Mouse (Mus musculus) testis, adult 2 months (tissue): ENCODE results near the gene Rtp2. TPM values are rescaled to one million over a fixed set of nuclear protein-coding genes. Genes with fewer than 3 reads are reported as not detected.
A peak's percentile ranks its signal among the peaks of the same experiment; 100 is the strongest.

Source experiments
- H3K27ac ChIP-seq: fragments of 200-500 bp; 2 replicates; pipeline ENCODE4 v1.5.1; 2012; ENCODE audit warnings: low read depth, low read length; ENCODE audit not compliant: control insufficient read depth, insufficient read depth
- H3K27me3 ChIP-seq: fragments of 200-500 bp; 2 replicates; pipeline ENCODE4 v1.6.1; 2012; ENCODE audit warnings: mild to moderate bottlenecking, low read length, moderate library complexity; ENCODE audit not compliant: control insufficient read depth, insufficient read depth
- H3K36me3 ChIP-seq: fragments of 200-500 bp; 2 replicates; pipeline ENCODE4 v1.6.1; 2012; ENCODE audit warnings: mild to moderate bottlenecking, low read length; ENCODE audit not compliant: control insufficient read depth, insufficient read depth
- H3K4me1 ChIP-seq: fragments of 200-500 bp; 2 replicates; pipeline ENCODE4 v1.6.1; 2012; ENCODE audit warnings: low read length; ENCODE audit not compliant: control insufficient read depth, insufficient read depth
- H3K4me3 ChIP-seq: fragments of 200-500 bp; 2 replicates; pipeline ENCODE4 v1.5.1; 2012; ENCODE audit warnings: low read depth, mild to moderate bottlenecking, low read length, moderate library complexity, mixed read lengths; ENCODE audit not compliant: control insufficient read depth
- CTCF ChIP-seq: fragments of 200-500 bp; IDR thresholded peaks from 2 replicates; pipeline ENCODE4 v1.5.1; 2012; ENCODE audit warnings: low read depth, mild to moderate bottlenecking, inconsistent platforms, low read length, moderate library complexity; ENCODE audit not compliant: control insufficient read depth, insufficient read depth, insufficient replicate concordance
- POLR2A ChIP-seq: fragments of 200-500 bp; IDR thresholded peaks from 2 replicates; pipeline ENCODE4 v1.6.1; 2012; ENCODE audit warnings: low read depth, mild to moderate bottlenecking, inconsistent platforms, low read length, moderate library complexity; ENCODE audit not compliant: control insufficient read depth
- polyA plus RNA-seq: library from polyadenylated mRNA; depleted of rRNA; stranded (reverse); fragments of >200 nt; gene quantifications from 2 replicates; pipeline ENCODE4 v1.2.3, GENCODE M21; 2012

Rtp2 gene
- polyA plus RNA-seq, 1 experiment, result 0.20 TPM

DNA sequence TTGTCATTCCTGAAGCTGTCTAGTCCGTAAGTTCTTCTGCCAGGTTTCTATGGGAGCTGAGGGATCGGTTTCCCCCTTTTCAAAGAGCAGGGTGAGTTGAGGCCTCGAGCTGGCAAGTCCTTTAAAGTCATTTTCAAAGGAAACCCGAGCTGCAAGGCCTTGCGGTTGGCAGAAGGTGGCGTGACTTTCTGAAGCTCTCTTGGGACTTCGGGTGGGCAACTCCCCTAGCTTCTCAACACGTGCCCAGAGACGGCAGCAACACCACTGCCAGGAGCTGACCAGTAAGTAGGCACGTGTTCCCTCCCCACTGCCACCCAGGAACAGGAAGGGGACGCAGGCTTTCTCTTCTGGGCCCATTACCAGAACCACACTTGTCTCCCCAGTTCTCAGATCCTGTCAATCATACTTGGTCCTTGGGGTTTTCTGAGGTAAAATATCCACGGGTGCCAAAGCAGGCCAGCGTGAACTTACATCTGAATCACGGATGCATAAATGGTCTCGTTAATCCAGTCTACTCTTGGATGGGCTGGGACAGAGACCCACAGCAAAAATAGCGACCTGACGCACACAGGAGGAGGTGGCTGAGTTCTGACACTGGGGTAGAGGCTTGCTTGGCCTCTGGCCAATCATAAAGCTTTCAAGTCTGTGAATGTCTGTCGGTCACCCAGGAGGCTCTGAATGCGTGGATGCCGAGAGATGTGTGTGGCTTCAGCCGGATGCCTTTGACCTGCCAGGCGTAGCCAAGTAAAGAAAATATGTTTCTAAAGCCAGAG is 31.9 kb upstream of the Rtp2 start:
- no peak overlapping the region for H3K4me3 ChIP-seq
- no peak for TF ChIP-seq CTCF
- TF ChIP-seq POLR2A, result no peak
- H3K36me3 ChIP-seq, result no peaks in the 10 kb centered on the region
- peaks cover 6% of the 10 kb centered on the region for H3K4me1 ChIP-seq
- H3K27me3 ChIP-seq, result no peaks in the 10 kb centered on the region
- H3K27ac ChIP-seq, result no peak overlapping the region

DNA sequence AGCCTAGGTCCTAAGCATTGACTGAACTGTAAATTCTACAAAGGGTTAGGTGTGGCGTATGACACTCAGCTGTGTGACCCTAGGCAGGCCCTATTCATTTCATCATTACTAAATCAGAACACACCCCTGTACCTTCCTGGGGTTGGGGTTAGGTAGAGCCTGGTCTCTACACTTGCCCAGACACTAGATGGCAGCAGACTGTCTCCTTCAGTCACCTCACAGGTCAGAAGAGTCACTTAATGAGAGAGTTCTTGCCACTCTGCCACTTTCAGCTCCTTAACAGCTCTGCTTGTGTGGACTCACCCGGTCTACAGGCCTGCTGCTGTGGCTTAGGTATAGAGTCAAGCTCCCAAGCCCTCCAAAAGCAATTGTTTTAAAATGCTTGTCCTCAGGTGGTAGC is 30.2 kb upstream of the Rtp2 start:
- H3K27me3 ChIP-seq, result no peaks in the 10 kb centered on the region
- TF ChIP-seq CTCF, result no peak
- TF ChIP-seq POLR2A, result no peak
- H3K27ac ChIP-seq, result no peak overlapping the region
- H3K36me3 ChIP-seq, result no peaks in the 10 kb centered on the region
- no peak overlapping the region; the same call in 1 of the 2 replicates for H3K4me3 ChIP-seq
- no peaks in the 10 kb centered on the region for H3K4me1 ChIP-seq

DNA sequence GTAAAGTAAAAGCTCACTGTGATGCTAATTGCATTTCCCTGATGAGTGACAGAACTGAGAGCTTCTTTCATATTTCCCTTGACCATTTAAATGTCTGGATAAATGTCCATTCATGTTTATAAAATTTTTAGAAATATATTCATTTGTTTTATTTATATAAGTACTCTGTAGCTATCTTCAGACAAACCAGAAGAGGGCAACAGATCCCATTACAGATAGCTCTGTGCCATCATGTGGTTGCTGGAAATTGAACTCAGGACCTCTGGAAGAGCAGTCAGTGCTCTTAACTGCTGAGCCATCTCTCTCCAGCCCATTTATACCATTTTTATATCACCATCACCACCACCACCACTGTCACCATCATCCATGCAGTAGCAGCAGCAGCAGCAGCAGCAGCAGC is 26.7 kb upstream of the Rtp2 start:
- TF ChIP-seq POLR2A (no peak), CTCF (no peak)
- no peak overlapping the region for H3K4me3 ChIP-seq
- H3K4me1 ChIP-seq, result no peaks in the 10 kb centered on the region
- H3K27me3 ChIP-seq, result no peaks in the 10 kb centered on the region
- H3K27ac ChIP-seq, result no peak overlapping the region
- H3K36me3 ChIP-seq, result no peaks in the 10 kb centered on the region

DNA sequence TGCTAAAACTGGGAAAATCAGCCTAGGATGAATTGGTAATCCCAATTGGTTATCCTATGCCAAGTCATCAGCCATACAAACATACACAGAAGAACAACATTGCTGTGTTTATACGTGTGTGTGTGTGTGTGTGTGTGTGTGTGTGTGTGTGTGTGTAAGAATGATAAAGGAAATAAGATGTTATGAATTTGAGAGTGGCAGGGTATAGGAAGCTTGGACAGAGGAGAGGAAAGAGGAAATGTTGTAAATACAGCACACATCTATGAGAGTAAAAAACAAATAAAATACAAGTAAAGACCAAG is 21.7 kb upstream of the Rtp2 start:
- Histone ChIP-seq H3K4me1 (no peaks in the 10 kb centered on the region), H3K36me3 (no peaks in the 10 kb centered on the region), H3K27me3 (no peaks in the 10 kb centered on the region), H3K27ac (no peak overlapping the region), H3K4me3 (no peak overlapping the region)
- no peak for TF ChIP-seq POLR2A
- no peak for TF ChIP-seq CTCF

DNA sequence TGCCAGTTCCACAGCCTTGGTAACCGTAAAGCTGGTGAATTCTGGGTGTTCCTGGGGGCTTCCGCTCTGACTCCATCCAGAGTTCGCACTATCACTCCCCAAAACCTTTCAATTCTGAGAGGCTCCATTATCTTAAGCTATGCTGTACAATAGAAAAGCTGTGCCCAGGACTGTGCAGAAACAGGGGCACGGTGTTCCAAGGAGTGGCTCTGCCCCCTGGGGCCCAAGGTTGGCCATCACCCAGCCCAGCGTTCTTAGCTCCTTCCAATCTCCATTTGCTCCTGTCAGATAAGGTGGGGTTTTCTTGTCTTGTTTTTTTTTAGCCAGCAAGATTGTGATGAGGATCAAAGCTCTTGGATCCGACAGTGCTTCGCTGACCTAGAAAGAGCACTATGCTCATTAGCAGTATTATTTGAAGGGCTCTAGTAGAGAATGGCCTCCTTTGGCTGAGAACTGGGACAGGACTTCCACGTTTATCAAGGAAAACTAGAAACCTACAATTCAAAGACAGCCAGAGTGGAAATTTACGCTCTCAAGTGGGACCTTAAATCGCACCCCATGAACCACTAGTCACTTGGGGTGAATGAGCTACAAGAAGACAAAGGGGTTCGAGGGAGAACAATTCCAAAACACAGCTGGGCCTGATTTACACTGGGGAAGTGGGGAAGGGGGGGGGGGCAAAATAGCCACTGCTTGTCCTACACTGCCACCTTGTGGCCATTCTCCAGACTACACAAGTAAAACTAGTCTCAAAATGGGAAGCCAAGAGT is 21.2 kb upstream of the Rtp2 start:
- Histone ChIP-seq H3K4me3 (no peak overlapping the region), H3K4me1 (no peaks in the 10 kb centered on the region), H3K36me3 (no peaks in the 10 kb centered on the region), H3K27ac (no peak overlapping the region), H3K27me3 (no peaks in the 10 kb centered on the region)
- peak; percentile 47; the same call in 1 of the 2 replicates for TF ChIP-seq CTCF
- no peak for TF ChIP-seq POLR2A

DNA sequence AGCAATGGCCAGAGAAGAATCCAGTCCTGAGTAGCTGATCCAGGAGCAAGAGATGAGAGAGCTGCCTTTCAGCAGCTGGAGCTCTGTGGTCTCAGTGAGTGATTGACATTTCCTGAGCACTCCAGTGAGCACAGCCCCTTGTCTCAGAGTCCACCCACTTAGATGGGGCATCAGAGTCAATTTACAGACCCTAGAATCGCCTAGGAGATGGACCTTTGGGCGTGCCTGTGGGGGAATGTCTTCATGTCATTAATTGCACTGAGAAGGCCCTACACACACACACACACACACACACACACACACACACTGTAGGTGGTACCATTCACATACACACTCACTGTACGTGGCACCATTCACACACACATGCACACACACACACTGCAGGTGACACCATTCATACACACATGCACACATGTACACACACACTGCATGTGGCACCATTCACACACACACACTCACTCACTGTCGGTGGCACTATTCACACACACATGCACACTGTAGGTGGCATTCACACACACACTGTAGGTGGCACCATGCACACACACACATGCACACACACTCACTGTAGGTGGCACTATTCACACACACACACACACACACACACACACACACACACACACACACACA is 20.0 kb upstream of the Rtp2 start:
- H3K4me3 ChIP-seq, result no peak overlapping the region
- TF ChIP-seq CTCF (no peak), POLR2A (no peak)
- H3K36me3 ChIP-seq, result no peaks in the 10 kb centered on the region
- H3K27ac ChIP-seq, result no peak overlapping the region
- no peaks in the 10 kb centered on the region for H3K27me3 ChIP-seq
- no peaks in the 10 kb centered on the region for H3K4me1 ChIP-seq

DNA sequence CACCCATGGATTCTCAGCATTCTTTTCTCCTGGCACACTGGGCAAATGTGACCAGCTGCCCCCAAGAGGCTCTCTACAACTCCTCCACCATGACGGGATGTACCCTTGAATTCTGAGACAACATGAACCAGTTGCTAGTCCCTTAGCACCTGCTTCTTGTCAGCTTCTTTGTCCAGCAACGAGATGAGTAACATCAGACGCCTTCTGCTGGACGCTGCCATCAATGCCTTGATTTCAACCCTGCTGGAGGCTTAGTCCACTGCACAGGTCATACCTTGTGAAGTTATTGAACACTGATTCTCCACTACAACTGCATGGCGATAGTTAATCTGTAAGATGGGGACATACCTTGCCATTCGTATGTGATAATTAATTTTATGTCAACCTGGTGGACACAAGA is 15.5 kb upstream of the Rtp2 start:
- no peak overlapping the region for H3K27ac ChIP-seq
- H3K4me1 ChIP-seq, result no peaks in the 10 kb centered on the region
- no peaks in the 10 kb centered on the region for H3K36me3 ChIP-seq
- TF ChIP-seq POLR2A (no peak), CTCF (no peak)
- H3K4me3 ChIP-seq, result no peak overlapping the region
- no peaks in the 10 kb centered on the region for H3K27me3 ChIP-seq
